Mouse (Mus musculus) common myeloid progenitor, adult 5-6 weeks (primary cell): ENCODE results near the gene Man2a2. TPM values are rescaled to one million over a fixed set of nuclear protein-coding genes. Genes with fewer than 3 reads are reported as not detected.

ENCODE experiments used
- ATAC-seq: replicated peaks from 2 replicates; pipeline ENCODE4 v1.8.0; 2016; ENCODE audit warnings: low read depth, mild to moderate bottlenecking, moderate TSS enrichment, inconsistent platforms; ENCODE audit not compliant: poor library complexity, severe bottlenecking
- total RNA-seq: library from RNA; stranded (forward); fragments of 200-1000, 187-1606 nt; gene quantifications from 2 replicates; pipeline ENCODE4 v1.2.3, GENCODE M21; 2017

The Man2a2 gene
- total RNA-seq, 1 experiment from 2014 or later: 36.1 TPM

DNA sequence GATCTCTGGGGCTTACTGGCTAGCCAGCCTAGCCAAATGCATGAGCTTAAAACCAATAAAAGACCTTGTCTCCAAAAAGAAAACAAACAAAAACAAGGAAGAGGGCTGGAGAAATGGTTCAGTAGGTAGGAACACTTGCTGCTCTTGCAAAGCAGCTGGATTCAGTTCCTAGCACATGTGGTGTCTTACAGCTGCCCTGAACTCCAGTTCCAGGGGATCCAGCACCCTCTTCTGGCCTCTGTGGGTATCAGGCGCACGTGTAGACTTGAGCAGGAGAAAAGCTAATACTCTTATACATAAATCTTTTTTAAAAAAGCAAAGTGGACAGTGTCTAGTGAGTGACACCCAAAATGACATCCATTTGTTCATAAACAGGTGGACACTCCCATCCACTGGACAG lies 69.7 kb downstream of the Man2a2 start:
- no peak for ATAC-seq

DNA sequence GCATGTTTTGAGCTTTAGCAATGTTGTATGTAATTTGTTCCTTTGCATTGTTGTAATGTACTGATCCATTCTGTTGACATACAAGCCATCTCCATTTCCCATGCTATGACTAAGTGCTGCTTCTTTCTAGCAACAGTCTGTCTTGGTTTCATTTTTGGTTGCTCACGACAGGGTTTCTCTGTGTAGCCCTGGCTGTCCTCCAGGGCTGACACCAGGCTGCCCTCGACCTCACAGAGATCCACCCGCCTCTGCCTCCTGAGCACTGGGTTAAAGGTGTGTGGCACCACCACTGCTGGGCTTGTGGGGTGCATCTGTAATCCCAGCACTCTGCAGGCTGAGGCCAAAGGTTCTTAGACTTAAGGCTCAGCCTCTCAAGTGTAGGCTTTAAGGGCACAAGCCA lies 71.6 kb downstream of the Man2a2 start:
- no peak for ATAC-seq

Other genes starting within 250 kb of the Man2a2 start
- 4.8 and 6.3 TPM in 2 replicates for gene Sema4b, start 184.5 kb downstream of the Man2a2 start, total RNA-seq
- 35.9 and 42.2 TPM in 2 replicates for gene Cib1, start 138.6 kb downstream of the Man2a2 start, total RNA-seq
- gene Gdpgp1, start 138.5 kb downstream of the Man2a2 start, total RNA-seq: 0.97 and 2.2 TPM in 2 replicates
- 0.29 TPM in 1 of 2 replicates, not detected in the other for gene Ttll13, start 125.0 kb downstream of the Man2a2 start, total RNA-seq
- 23.2 and 31.0 TPM in 2 replicates for gene Ngrn, start 110.2 kb downstream of the Man2a2 start, total RNA-seq
- 31.7 and 31.8 TPM in 2 replicates for gene Vps33b, start 101.7 kb downstream of the Man2a2 start, total RNA-seq
- 145 and 156 TPM in 2 replicates for gene Prc1, start 76.9 kb downstream of the Man2a2 start, total RNA-seq
- 12.6 and 19.0 TPM in 2 replicates for gene Rccd1, start 46.9 kb downstream of the Man2a2 start, total RNA-seq
- gene Unc45a, start 30.4 kb downstream of the Man2a2 start, total RNA-seq: 15.3 and 15.8 TPM in 2 replicates
- gene Hddc3, start 28.3 kb downstream of the Man2a2 start, total RNA-seq: 10.5 and 18.4 TPM in 2 replicates
- gene Fes, start 16.6 kb upstream of the Man2a2 start, total RNA-seq: 70.4 and 105 TPM in 2 replicates
- gene Furin, start 34.1 kb upstream of the Man2a2 start, total RNA-seq: 12.2 and 14.4 TPM in 2 replicates
- 66.2 and 79.5 TPM in 2 replicates for gene Blm, start 163.7 kb upstream of the Man2a2 start, total RNA-seq